Mouse (Mus musculus) lung, postnatal 14 days (tissue): ENCODE data around the gene Samd4.
A peak's percentile ranks its signal among the peaks of the same experiment; 100 is the strongest.

ENCODE experiments used
- DNase-seq: peaks from one replicate; pipeline ENCODE4 v3.0.0; 2021

Samd4 gene

DNA sequence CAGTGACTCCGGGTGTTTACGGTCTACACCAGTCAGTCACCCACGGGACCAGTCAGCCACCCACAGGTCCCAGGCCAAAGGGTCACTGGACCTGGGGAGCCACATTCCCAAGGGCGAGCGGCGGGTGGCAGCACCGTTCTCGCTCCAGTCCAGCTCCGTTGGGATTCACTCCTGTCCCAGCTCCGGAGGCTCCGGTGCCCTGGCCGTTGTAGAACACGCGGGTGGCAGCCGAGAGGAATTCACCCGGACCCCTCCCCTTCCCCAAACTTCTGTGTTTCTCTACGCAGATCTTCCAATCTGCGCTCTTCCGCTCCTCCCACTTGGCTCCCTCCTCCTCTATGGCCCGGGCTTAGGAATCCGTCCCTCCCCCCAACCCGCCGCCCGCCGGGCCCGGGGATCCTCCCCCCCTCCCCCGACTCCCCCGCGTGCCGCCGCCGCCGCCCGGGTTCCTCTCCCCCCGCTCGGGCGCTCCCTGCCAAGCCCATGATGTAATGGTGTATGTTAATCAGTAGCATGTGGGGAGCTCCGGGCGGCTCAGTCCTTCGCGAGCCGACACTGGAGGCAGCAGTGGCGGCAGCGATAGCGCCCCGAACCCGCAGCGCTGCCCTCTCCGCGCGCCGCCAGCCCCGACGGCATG is at the start of gene Samd4:
Gene Samd4 (plus strand): TSS at position 424 of the 637 bp plus-strand sequence.
- DNase-seq: peak; percentile 87

- peak; percentile 4 for DNase-seq
Measured at GRCm38 (mm10) chr14:46839326-46839725, 43.3 kb upstream of the Samd4 start.

DNA sequence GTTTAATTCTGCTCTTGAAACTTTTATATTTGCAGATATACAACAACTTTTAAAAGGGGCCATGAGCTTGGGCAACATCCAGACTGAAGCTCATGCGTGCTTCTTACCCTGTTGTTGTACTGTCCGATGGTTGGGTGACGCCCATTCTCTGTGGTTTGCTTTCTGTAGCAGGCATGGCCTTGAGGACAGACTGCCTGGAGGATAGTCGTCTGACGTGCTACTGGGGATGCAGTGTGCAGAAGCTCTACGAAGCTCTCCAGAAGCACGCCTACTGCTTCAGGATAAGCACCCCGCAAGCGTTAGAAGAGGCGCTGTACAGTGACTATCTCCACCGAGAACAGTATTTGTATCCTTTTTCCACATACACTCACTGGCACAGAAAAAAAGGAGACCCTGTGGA is 36.9 kb upstream of the Samd4 start:
- DNase-seq: no peak

GRCm38 (mm10) chr14:46848063-46848590 is 34.5 kb upstream of the Samd4 start:
- DNase-seq: no peak

DNA sequence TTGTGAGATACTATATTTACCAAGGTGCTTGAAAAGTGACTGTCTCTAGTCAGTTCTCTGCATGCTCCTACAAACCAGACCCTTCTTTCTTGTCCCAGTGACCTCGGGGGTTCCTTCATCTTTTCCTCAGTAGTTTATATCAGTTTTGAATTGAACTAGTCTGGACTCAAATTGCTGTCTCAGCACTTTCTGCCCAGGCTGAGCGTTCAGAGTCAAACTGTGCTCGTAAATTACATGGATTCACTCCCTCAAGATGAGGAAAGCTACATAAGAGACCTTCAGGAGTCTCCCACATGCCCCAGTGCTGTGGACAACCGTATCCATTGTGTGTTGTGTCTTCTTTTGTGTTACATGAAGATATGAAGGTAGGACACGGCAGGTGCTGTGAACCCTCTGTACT is 33.9 kb upstream of the Samd4 start:
- no peak for DNase-seq

- DNase-seq: no peak
Measured at GRCm38 (mm10) chr14:46849769-46850168, 32.9 kb upstream of the Samd4 start.

DNA sequence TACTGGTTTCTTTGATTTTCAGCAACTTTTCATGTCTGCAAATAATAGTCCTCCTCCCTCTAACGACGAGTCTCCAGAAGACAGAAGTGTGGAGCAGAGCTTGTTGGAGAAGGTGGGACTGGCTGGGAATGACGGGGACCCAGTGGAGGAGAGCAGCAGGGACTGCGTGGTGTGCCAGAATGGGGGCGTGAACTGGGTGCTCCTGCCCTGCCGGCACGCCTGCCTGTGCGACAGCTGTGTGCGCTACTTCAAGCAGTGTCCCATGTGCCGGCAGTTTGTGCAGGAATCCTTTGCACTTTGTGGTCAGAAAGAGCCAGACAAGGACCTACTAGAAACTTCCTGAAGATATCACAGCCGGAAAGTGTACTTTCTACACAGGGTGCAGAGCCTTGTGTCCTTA is 29.0 kb upstream of the Samd4 start:
- peak; percentile 19 for DNase-seq

- DNase-seq: no peak
Measured at GRCm38 (mm10) chr14:46862922-46863321, 19.7 kb upstream of the Samd4 start.

- DNase-seq: peak; percentile 74
Measured at GRCm38 (mm10) chr14:46880935-46881334, 1.7 kb upstream of the Samd4 start.

GRCm38 (mm10) chr14:46881581-46882430 is 848 bp upstream of the Samd4 start:
- no peak for DNase-seq

DNA sequence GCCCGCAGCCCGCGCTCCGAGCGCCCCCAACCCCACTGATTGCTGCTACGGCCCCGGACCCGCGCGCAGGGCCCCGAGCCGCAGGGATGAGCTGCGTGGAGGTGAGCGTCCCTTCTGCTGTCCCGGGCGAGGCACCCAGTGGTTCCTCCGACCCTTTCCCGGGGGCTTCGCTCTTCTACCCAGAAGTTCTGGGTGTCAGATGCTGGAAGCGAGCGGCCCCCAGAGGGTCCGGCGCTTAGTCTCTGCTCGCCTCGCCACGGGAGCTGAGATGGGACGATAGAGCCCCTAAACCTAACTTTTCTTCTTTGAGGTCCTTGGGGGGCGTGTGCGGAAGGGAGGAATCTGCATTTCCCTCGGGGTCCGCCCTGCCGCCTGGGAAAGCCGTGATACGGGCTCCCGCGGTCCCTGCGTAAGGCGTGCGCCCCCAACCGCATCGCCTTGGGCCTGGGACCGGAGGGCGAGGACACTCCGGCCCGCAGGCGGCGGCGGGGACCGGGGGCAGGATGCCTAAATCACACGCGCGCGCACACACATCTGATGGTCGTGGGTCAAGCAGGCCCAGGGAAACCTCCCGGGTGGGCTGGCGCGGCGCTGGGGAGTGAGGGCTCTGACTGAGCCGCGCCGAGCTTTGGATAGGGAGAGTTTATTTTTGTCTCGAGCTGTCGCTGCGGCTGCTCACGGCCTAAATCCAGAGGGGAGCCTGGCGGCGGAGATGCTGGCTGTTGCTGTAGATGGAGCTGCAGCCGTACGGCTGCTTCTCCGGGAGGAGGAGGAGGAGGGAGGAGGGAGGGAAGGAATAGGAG is 615 bp downstream of the Samd4 start:
- DNase-seq: peak; percentile 54

- DNase-seq: peak; percentile 35
Measured at GRCm38 (mm10) chr14:46883871-46884441, 1.3 kb downstream of the Samd4 start.

GRCm38 (mm10) chr14:46884701-46885428 is 2.2 kb downstream of the Samd4 start:
- DNase-seq: peak; percentile 56

GRCm38 (mm10) chr14:46885429-46885755 is 2.7 kb downstream of the Samd4 start:
- no peak for DNase-seq

- DNase-seq: peak; percentile 44
Measured at GRCm38 (mm10) chr14:46885891-46886301, 3.2 kb downstream of the Samd4 start.

GRCm38 (mm10) chr14:46889096-46889495 is 6.4 kb downstream of the Samd4 start:
- no peak for DNase-seq

- DNase-seq: no peak
Measured at GRCm38 (mm10) chr14:46893961-46894360, 11.3 kb downstream of the Samd4 start.

DNA sequence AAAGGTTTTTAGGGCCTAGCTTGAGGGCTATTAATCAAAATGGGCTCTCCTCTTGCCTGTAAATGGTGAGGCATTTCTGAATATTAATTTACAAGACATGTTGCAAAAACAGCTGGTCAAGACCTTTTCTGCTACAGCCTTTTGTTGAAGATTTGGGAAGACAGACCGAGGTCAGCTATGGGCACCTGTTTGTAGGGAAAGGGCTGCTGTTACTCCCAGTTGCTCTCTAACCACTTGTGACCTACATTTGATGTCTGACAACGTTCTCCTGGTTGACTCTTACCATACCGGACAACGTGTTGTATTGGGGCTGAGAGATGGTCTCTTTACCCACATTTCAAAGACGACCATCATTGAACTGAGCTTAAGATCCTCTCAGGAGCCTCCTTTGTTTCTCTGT is 15.3 kb downstream of the Samd4 start:
- DNase-seq: no peak

GRCm38 (mm10) chr14:46898626-46899025 is 16.0 kb downstream of the Samd4 start:
- DNase-seq: no peak

DNA sequence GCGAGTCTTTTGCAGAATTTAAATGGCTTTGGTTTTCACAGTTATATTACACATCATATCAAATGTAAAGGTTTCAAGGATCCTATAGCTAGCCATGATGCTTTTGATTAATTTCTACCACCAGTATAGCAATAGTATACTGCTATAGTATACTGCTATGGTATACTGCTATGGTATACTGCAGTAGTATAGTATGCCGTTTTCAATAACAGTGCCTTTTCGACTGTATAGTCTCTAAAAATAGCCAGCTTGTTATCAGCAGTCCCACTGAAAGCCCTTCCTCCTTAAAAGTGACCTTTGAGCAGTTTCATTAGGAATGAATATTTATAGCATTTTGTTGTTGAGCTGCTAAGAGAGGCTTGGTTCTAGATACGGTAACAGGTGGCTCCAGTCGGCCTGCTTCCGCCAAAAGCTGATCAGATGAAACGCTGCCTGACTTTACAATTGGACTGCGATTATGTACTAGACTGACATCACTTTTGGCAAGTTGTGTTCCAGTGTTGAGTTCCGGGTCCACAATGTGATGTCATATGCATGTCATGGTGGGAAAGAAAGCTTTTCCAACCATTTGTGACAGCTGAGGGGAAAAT is 19.9 kb downstream of the Samd4 start:
- DNase-seq: no peak

- no peak for DNase-seq
Measured at GRCm38 (mm10) chr14:46904276-46904675, 21.6 kb downstream of the Samd4 start.

- DNase-seq: no peak
Measured at GRCm38 (mm10) chr14:46908858-46909257, 26.2 kb downstream of the Samd4 start.
